Mouse (Mus musculus): ENCODE results near the gene Plcg2. TPM values are rescaled to one million over a fixed set of nuclear protein-coding genes. Genes with fewer than 3 reads are reported as not detected.

The Plcg2 gene
- polyA plus RNA-seq, 1 experiment from 2014 or later: 7.6 TPM

DNA sequence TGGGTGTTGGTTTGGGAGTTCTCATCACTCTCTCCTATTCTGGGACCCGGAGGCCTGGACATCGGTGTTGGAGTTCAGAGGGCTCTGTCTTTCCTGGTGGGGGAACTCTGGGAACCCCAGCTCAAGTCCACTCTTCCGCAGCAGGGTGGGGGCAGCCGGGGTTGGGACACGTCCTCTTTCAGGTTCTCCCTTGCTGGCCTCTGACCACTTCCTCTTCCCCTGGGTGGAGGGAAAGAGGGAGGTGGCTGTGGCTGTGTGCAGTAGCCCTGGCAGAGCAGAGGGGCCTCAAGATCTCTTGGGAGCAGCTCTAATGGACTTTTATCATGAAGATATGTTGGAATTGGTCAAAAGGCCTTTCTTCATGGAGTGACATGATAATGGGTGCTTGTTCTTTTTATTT, 16.3 kb upstream of the Plcg2 start:
- ChIA-PET CTCF (no interaction called here), POLR2A (no interaction called here)
- no peak for DNase-seq (ENCODE audit: low read depth, low spot score)
- ATAC-seq: no peak
- no peaks in the 10 kb centered on the region for H3K27me3 ChIP-seq
- in situ Hi-C loops (cut with MboI; ENCODE audit: low pct_unique_long_range_greater_than_20kb): no loop called here
- no peak for TF ChIP-seq CTCF (IDR thresholded peaks at IDR 0.05)

DNA sequence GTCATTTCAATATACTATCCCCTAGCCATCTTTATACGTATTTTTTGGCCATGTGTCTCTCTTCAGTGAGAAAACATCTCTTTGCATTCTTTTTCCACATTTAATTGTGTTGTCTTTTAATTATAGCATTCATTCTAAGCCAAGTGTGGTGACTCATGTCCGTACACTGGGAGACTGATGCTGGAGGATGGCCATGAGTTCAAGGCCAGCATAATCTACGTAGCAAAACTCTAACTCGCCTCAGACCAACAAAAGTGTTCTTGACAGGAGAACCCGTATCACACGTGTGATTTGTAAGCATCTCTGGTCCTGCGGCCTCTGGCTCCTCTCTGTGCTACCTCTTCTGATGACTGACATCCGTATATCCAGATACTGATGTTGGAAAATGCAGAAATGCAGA, 13.4 kb upstream of the Plcg2 start:
- TF ChIP-seq CTCF (IDR thresholded peaks at IDR 0.05): no peak
- CTCF ChIA-PET: interaction anchor here (0.9 kb wide), 1 partner anchor 377 kb away, joined by 3 read pairs; no protein-coding TSS in a partner anchor
- in situ Hi-C loops (cut with MboI; ENCODE audit: low pct_unique_long_range_greater_than_20kb): no loop called here

DNA sequence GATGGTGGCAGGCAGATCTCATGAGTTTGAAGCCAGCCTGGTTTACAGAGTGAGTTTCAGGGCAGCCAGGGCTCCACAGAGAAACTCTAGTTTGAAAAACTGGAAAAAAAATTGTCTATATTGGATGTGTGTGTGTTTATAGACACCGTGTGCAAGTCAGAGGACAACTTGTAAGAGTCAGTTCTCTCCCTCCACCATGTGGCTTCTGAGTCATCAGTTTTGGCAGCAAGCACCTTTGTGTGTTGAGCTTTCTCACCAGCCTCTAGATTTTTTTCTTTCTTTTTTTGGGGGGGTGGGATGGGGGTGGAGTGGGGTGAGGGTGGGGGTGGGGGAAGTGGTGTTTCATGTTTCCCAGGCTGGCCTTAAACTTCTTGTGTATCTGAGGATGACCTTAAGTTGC, 12.8 kb upstream of the Plcg2 start:
- ChIA-PET CTCF (interaction anchor here (0.8 kb wide), 1 partner anchor 9 kb away, joined by 3 read pairs; no protein-coding TSS in a partner anchor), POLR2A (no interaction called here)
- ATAC-seq (no peak), DNase-seq (ENCODE audit: low read depth, low spot score) (no peak)
- in situ Hi-C loops (cut with MboI; ENCODE audit: low pct_unique_long_range_greater_than_20kb): no loop called here
- TF ChIP-seq CTCF (IDR thresholded peaks at IDR 0.05): no peak
- no peaks in the 10 kb centered on the region for H3K27me3 ChIP-seq

More for the DNA sequence above, 13.4 kb upstream of the Plcg2 start:
- H3K27me3 ChIP-seq: no peaks in the 10 kb centered on the region
- POLR2A ChIA-PET: no interaction called here
- ATAC-seq: no peak
- no peak for DNase-seq (ENCODE audit: low read depth, low spot score)

DNA sequence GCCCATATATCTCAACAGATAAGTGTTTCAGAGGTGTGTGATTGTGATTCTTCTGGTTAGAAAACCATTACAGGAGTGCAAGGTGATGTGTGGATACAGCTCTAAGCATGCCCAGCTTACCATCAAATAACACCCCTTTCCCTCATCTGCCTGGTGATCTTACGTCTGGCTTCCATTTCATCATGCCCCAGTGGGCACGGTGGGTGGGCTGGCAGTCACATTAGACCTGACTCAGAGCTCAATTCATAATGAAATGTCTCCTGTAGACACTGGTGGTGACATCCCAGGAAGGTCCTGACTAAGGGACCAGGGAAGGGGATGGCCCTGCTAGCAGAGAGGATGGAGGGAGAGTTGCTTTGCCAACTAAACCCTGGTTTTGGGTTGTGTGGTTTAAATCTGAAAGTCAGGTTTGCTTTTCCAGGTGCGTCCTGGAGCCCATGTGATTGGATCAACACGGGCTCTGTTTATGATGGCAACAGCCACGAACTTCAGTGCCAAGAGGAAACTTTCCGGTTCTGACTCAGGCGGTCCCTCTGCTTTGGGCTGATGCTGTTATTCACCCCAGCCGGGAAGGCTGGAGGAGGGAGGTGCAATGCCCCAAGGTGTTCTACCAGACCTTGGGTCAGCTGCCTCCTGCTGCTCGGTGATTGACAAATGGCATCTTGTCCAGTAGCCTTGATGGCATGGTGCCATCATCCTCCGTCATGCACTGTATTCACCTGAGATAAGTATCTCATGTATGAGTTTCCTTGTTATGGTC, 9.7 kb upstream of the Plcg2 start:
- DNase-seq (ENCODE audit: low read depth, low spot score) (no peak), ATAC-seq (peak; percentile 23)
- POLR2A ChIA-PET: no interaction called here
- H3K27me3 ChIP-seq: no peaks in the 10 kb centered on the region
- no peak for TF ChIP-seq CTCF (IDR thresholded peaks at IDR 0.05)
- in situ Hi-C loops (cut with MboI; ENCODE audit: low pct_unique_long_range_greater_than_20kb): no loop called here
- CTCF ChIA-PET: no interaction called here

DNA sequence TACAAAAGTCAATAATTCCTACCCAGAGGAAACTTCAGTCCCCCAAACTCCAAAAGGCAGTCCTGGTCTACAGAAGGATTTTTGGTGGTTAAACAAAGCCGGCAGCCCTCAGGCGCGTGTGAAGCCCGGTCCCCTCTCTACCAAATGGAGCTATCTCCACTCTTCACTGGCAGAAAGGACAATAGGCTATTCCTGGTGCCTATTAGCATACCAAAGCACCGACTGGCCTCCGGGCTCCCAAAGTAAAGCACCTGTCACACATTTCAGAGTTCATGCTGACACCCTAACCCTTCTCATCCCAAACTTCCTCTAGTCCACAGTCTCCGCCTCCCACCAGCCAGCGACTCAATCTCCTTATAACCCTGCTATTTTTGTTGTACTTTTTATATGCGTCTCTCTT, 4.5 kb upstream of the Plcg2 start:
- DNase-seq (ENCODE audit: low read depth, low spot score) (no peak), ATAC-seq (no peak)
- in situ Hi-C loops (cut with MboI; ENCODE audit: low pct_unique_long_range_greater_than_20kb): no loop called here
- no peaks in the 10 kb centered on the region for H3K27me3 ChIP-seq
- CTCF ChIA-PET: no interaction called here
- TF ChIP-seq CTCF (IDR thresholded peaks at IDR 0.05): no peak
- POLR2A ChIA-PET: no interaction called here

DNA sequence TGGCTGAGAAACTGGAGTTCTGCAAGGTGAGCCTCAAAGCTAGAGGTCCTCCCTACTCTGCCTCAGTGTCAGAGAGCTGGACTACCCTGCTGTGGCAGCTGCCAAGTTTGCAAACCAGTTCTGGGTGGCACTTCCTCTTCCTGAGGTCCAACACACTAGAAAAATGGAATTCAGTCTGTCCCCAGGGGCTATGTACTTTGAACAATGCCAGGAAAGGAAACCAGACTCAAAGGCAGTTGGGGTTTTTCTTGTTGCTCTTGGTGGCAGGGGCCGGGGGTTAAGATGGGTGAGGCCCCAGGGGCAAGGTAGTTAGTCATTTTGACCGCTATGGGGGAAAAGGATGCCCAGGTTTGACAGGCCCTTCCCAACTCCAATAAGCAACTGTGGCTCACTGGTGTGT, 3.2 kb upstream of the Plcg2 start:
- H3K27me3 ChIP-seq: no peaks in the 10 kb centered on the region
- ATAC-seq (no peak), DNase-seq (ENCODE audit: low read depth, low spot score) (no peak)
- CTCF ChIA-PET: no interaction called here
- in situ Hi-C loops (cut with MboI; ENCODE audit: low pct_unique_long_range_greater_than_20kb): no loop called here
- no peak for TF ChIP-seq CTCF (IDR thresholded peaks at IDR 0.05)
- POLR2A ChIA-PET: no interaction called here

DNA sequence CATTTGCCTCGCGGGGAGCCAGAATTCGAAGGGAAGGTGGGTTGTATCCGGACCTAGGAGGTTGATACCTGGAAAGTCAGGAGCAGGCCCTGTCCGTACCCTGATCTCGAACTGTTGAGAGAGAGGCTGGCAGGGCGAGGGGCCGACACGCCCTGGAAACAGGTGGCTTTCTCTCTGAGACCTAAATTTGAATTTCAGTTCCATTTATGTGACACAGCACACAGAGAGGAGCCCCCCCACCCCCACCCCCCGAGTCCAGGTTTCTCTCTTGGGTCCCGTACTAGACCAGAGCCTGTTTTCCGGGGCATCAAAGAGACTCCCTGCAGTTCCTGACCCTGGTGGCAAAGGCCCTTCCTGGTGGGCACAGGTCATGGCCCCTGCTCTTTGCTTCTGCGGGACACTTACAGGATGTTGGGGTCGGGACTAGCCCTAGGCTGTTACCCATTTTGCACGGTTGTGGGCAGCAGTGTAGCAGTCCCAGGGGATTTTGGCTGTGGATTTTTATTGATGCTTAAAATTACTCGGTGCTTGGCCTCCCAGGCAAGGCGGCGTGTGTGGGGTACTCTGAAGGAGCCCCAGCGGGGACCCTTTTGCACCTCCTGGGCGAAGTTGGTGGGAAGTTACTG, 937 bp downstream of the Plcg2 start:
- H3K27me3 ChIP-seq: no peaks in the 10 kb centered on the region
- no peak for TF ChIP-seq CTCF (IDR thresholded peaks at IDR 0.05)
- DNase-seq (ENCODE audit: low read depth, low spot score) (no peak), ATAC-seq (no peak)
- POLR2A ChIA-PET: no interaction called here
- CTCF ChIA-PET: no interaction called here
- in situ Hi-C loops (cut with MboI; ENCODE audit: low pct_unique_long_range_greater_than_20kb): no loop called here

DNA sequence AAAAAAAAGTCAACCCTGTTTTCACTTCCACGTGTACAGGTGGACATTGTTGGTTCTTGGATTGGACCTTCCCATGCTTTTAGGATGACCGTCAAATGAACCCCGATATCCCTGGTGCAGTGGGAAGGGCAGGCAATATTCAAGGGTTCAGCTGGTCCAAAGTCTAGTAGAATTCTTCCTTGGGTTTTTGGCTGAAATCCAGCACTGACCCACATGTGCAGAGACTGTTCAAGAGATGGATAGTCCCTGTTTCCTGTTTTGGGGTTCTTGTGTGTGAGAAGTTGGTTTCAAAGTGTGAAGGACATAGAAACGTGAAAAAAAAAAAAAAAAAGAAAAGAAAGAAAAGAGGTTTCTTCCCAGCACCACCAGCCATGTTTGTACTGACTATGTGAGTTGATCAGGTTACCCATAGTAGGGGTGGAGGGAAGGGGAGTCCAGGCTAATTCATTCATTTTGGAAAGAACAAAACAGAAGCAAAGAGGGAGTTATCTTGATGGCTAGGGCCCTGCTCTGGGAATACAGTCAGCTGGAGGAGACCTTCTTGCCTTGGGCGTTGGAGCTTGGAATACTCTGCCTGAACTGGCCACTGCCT, 2.2 kb downstream of the Plcg2 start:
- in situ Hi-C loops (cut with MboI; ENCODE audit: low pct_unique_long_range_greater_than_20kb): no loop called here
- POLR2A ChIA-PET: interaction anchor here (0.5 kb wide), 1 partner anchor 287 kb away, joined by 4 read pairs; no protein-coding TSS in a partner anchor

DNA sequence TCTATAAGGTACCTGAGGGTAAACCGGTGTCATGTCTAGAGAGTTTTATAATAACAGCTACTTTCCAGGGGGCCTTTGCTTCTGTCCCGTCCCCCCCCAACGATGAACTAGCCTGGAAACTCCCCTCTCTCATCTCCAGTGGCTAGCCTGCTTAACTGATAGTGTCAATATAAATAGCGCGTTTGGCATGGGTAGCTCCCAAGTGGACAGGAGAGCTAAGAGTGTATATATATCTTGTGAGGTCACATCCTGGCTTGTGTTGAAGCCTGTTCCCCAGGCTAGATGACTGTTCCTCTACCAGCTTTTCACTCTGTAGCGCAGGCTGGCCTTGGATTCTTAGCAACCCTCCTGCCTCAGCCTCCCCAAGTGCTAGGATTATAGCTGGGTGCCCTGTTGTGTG, 3.2 kb downstream of the Plcg2 start:
- ChIA-PET POLR2A (no interaction called here), CTCF (no interaction called here)
- in situ Hi-C loops (cut with MboI; ENCODE audit: low pct_unique_long_range_greater_than_20kb): no loop called here
- ATAC-seq (no peak), DNase-seq (ENCODE audit: low read depth, low spot score) (no peak)
- no peaks in the 10 kb centered on the region for H3K27me3 ChIP-seq
- TF ChIP-seq CTCF (IDR thresholded peaks at IDR 0.05): no peak

More for the DNA sequence above, 2.2 kb downstream of the Plcg2 start:
- no peak for TF ChIP-seq CTCF (IDR thresholded peaks at IDR 0.05)
- H3K27me3 ChIP-seq: no peaks in the 10 kb centered on the region
- CTCF ChIA-PET: no interaction called here
- no peak for ATAC-seq
- no peak for DNase-seq (ENCODE audit: low read depth, low spot score)

DNA sequence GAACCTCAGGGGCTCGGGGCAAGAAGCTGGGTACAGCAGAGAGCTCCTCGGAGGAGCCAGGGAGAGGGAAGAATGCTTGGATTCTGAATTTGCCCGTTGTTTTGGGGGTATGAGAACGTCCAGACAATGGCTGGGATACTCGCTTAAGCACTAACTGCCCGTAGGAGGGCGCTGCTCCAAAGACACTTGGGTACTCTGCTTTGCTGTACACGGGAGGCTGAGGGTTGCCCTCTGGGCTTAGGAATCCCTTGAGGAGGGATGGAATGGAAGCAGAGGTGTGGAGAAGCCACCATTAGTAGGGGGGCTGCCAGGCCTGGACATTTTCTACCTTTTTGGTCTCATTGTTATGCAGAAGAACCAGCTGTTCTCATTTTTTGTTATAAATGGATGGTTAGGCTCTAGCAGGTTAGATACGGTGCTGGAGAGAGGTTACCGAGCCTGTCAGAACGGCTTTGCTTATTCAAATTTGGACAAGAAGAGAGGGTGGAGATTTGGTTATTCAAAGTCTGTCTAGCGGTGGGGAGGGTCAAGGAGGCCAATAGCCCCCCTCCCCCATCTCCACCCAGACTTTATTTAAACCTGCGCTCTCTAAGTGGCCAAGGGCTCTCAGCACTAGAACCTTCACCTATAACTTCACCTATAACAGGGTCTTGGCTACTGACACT, 5.4 kb downstream of the Plcg2 start:
- ChIA-PET CTCF (no interaction called here), POLR2A (no interaction called here)
- TF ChIP-seq CTCF (IDR thresholded peaks at IDR 0.05): no peak
- no peak for ATAC-seq
- in situ Hi-C loops (cut with MboI; ENCODE audit: low pct_unique_long_range_greater_than_20kb): no loop called here
- no peaks in the 10 kb centered on the region for H3K27me3 ChIP-seq
- no peak for DNase-seq (ENCODE audit: low read depth, low spot score)

DNA sequence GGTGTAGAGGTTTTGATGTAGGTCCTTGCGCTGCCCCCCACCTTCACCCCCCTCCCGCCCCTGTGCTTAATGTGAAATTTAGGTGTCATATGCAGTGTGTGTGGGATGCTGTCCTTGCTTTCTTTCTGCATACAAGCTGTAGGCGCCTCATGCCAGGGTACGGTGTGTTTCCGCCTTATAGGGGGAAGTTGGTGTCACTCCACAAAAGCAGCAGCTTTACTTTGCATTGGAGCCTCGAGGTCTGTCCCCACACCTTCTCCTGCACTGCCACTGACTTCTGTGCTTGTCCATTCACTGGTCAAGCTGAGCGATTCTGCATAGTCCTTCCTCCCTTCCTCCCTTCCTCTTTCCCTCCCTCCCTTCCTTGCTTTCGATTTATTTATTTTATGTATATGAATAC, 9.6 kb downstream of the Plcg2 start:
- POLR2A ChIA-PET: no interaction called here
- no peak for ATAC-seq

More for the DNA sequence above, 9.6 kb downstream of the Plcg2 start:
- H3K27me3 ChIP-seq: no peaks in the 10 kb centered on the region
- TF ChIP-seq CTCF (IDR thresholded peaks at IDR 0.05): no peak
- in situ Hi-C loops (cut with MboI; ENCODE audit: low pct_unique_long_range_greater_than_20kb): no loop called here
- no peak for DNase-seq (ENCODE audit: low read depth, low spot score)
- CTCF ChIA-PET: no interaction called here
